Mouse (Mus musculus) C2C12 (cell line): ENCODE measurements around the gene Cyp3a16.

ENCODE experiments used
- CEBPB ChIP-seq: IDR thresholded peaks from one replicate; pipeline ENCODE4 v1.6.1; 2011; ENCODE audit warnings: low read depth, mild to moderate bottlenecking, control low read depth, moderate library complexity
- CTCF ChIP-seq: IDR thresholded peaks from one replicate; pipeline ENCODE4 v1.5.1; 2011; ENCODE audit not compliant: control insufficient read depth, insufficient read depth, insufficient read length
- FOSL1 ChIP-seq: IDR thresholded peaks from one replicate; pipeline ENCODE4 v1.8.0; 2011; ENCODE audit warnings: mild to moderate bottlenecking, low read length; ENCODE audit not compliant: poor library complexity, insufficient read depth, severe bottlenecking
- MAX ChIP-seq: IDR thresholded peaks from one replicate; pipeline ENCODE4 v1.6.1; 2011; ENCODE audit warnings: mild to moderate bottlenecking, control low read depth
- MYOD1 ChIP-seq: IDR thresholded peaks from one replicate; pipeline ENCODE4 v1.6.1; 2011; ENCODE audit warnings: low read depth; ENCODE audit not compliant: control insufficient read depth, insufficient read length
- MYOG ChIP-seq: IDR thresholded peaks from one replicate; pipeline ENCODE4 v1.6.1; 2011; ENCODE audit not compliant: control insufficient read depth, insufficient read length; ENCODE audit errors: extremely low read depth
- USF1 ChIP-seq: IDR thresholded peaks from one replicate; pipeline ENCODE4 v1.6.1; 2011; ENCODE audit warnings: low read depth, mild to moderate bottlenecking, control low read depth, moderate library complexity

DNA sequence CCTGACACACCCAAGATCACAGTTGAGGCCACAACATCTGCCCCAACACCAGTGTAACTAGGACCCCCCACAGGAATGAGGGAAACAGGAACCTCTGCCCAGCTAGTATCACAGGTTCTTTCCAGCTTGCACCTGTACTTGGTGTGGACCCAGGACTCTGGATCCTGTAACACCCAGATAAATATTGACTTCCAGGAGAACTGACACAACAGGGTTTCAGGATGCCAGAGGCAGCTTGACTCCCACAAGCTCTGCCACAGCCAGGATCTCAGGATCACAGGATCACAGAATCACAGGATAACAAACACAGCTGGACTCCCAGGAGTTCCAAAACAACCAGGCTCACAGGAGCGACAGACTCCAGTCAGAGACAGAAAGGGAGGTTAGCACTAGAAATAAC lies 47.2 kb downstream of the Cyp3a16 start:
- TF ChIP-seq CTCF (no peak), CEBPB (no peak), MYOD1 (no peak), FOSL1 (no peak), USF1 (no peak), MAX (no peak), MYOG (no peak)
